Mouse (Mus musculus) brain, embryonic 14.5 days (tissue): Measurements from ENCODE around the gene Mpnd.

Experiments used
- CTCF ChIP-seq: fragments of 200-500 bp; IDR thresholded peaks from 2 replicates; pipeline ENCODE4 v1.5.1; 2012; ENCODE audit warnings: inconsistent platforms, mild to moderate bottlenecking, moderate library complexity, borderline replicate concordance; ENCODE audit not compliant: insufficient read depth, insufficient read length; ENCODE audit errors: extremely low read depth
- POLR2A ChIP-seq: fragments of 200-500 bp; IDR thresholded peaks from 2 replicates; pipeline ENCODE4 v1.6.1; 2012; ENCODE audit warnings: mild to moderate bottlenecking, inconsistent platforms, borderline replicate concordance; ENCODE audit not compliant: poor library complexity, insufficient read depth, insufficient read length, severe bottlenecking; ENCODE audit errors: extremely low read depth

DNA sequence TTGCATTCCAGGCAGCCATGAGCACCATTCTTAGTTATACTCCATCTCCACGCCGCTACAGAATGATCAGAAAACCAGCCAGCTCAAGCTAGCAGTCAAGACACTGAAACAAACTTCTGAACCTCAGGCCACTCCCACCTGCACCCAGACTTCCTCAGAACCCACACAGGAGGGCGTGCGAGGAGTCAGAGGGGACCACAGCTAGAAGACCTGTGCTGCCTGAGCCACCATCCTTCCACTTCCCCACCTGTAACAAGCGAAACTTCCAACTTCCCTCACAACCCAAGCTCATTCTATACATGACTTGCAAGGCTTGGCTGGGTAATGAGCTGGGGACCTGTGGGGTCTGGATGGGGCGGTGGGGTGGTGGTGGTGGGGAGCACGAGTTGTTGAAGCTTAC lies 27.3 kb downstream of the Mpnd start:
- TF ChIP-seq CTCF, result no peak
- TF ChIP-seq POLR2A, result no peak
